Mouse (Mus musculus) B cell, adult 2 months (primary cell): Measurements from ENCODE around the gene Nek4.
A peak's percentile ranks its signal among the peaks of the same experiment; 100 is the strongest.

Experiments used
- DNase-seq, 2 experiments: peaks; one replicate each; pipeline ENCODE4 v3.0.0; 2022

Nek4 gene

GRCm38 (mm10) chr14:30974204-30974603 is 23.0 kb downstream of the Nek4 start:
- DNase-seq: no peak

GRCm38 (mm10) chr14:30976222-30976621 is 25.0 kb downstream of the Nek4 start:
- DNase-seq: no peak

- DNase-seq: no peak
These were observed 45.2 kb downstream of the Nek4 start for GRCm38 (mm10) chr14:30996417-30996816.

GRCm38 (mm10) chr14:31000356-31000755 is 49.2 kb downstream of the Nek4 start:
- no peak for DNase-seq

- no peak for DNase-seq
These were observed 49.7 kb downstream of the Nek4 start for GRCm38 (mm10) chr14:31000816-31001306.

- peak; percentile 90 to 93 for DNase-seq
These were observed 50.4 kb downstream of the Nek4 start, which contains the start of the genes Glt8d1 and Spcs1 for GRCm38 (mm10) chr14:31001307-31002205. Glt8d1 (plus strand) TSS chr14:31001400. Spcs1 (minus strand) TSS chr14:31001672.

GRCm38 (mm10) chr14:31004527-31004926 is 53.4 kb downstream of the Nek4 start:
- no peak for DNase-seq

- no peak for DNase-seq
These were observed 55.6 kb downstream of the Nek4 start for GRCm38 (mm10) chr14:31006779-31007178.

- DNase-seq: no peak
These were observed 60.4 kb downstream of the Nek4 start for GRCm38 (mm10) chr14:31011588-31011987.

- DNase-seq: no peak
These were observed 62.8 kb downstream of the Nek4 start for GRCm38 (mm10) chr14:31013928-31014327.

- no peak for DNase-seq
These were observed 64.9 kb downstream of the Nek4 start for GRCm38 (mm10) chr14:31016063-31016462.

- peak; percentile 40 to 44 for DNase-seq
These were observed 66.7 kb downstream of the Nek4 start for GRCm38 (mm10) chr14:31017854-31018253.

- DNase-seq: peak; percentile 97
These were observed 67.7 kb downstream of the Nek4 start, which contains the start of the genes Pbrm1 and Gnl3 for GRCm38 (mm10) chr14:31018860-31019291. Pbrm1 (plus strand) TSS chr14:31019138. Gnl3 (minus strand) TSS chr14:31019152.

- DNase-seq: peak; percentile 85
These were observed 68.4 kb downstream of the Nek4 start for GRCm38 (mm10) chr14:31019331-31020205.

- no peak for DNase-seq
These were observed 71.4 kb downstream of the Nek4 start for GRCm38 (mm10) chr14:31022579-31022978.

- DNase-seq: peak; percentile 56 to 58
These were observed 74.6 kb downstream of the Nek4 start for GRCm38 (mm10) chr14:31025785-31026184.
